Mouse (Mus musculus): ENCODE results near the gene Amigo2. TPM values are rescaled to one million over a fixed set of nuclear protein-coding genes. Genes with fewer than 3 reads are reported as not detected.
"Not testable (repeated sequence)": the region's sequence is repeated elsewhere in the genome, so short reads cannot be mapped to it uniquely, and the experiment has no call there.

Gene Amigo2
- total RNA-seq, 2 experiments from 2014 or later, result 2.8 to 3.1 TPM

GRCm38 (mm10) chr15:97216843-97217242, 30.2 kb downstream of the Amigo2 start:
- no peak for DNase-seq

- no peak for DNase-seq
These were observed 34.3 kb downstream of the Amigo2 start for GRCm38 (mm10) chr15:97212501-97213477.

DNA sequence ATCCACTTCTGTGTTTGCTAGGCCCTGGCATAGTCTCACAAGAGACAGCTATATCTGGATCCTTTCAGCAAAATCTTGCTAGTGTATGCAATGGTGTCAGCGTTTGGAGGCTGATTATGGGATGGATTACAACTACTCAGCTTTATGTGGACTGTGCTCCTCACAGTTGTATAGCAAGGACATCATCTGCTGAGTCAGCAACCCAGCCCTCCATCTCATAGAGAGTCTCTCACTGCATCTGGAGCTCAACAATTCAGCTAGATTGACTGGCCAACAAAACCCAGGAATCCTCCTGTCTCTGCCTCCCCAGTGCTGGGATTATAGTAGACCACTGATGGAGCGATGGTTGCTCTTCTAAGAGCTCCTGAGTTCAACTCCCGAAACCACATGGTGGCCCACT, 37.3 kb downstream of the Amigo2 start:
- DNase-seq, result not testable (repeated sequence)

GRCm38 (mm10) chr15:97206506-97206905, 40.6 kb downstream of the Amigo2 start:
- DNase-seq, result no peak

GRCm38 (mm10) chr15:97205776-97206175, 41.3 kb downstream of the Amigo2 start:
- no peak for DNase-seq

GRCm38 (mm10) chr15:97204889-97205288, 42.2 kb downstream of the Amigo2 start:
- DNase-seq, result no peak

GRCm38 (mm10) chr15:97196644-97197043, 50.4 kb downstream of the Amigo2 start:
- no peak for DNase-seq

DNA sequence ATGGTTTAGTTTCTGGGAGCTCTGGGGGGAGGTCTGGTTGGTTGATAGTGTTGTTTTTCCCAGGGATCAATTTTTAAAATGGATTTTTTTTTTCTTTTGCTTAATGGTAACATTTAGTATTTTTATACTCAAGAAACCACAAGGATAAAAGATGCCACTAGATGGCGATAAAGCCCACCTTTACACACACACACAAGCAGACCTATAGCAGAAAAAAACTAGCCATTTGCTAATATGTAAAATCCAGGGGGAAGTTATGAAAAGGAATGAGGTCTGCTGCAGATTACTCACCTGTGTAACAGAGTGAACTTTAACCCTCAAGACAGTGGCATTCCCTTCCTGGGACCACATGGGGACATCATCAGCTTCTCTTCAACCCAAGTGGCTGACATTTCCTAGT, 51.5 kb downstream of the Amigo2 start:
- DNase-seq, result no peak

Other genes starting within 250 kb of the Amigo2 start
- 100 to 1,000 TPM; 155 to 167 TPM for gene Slc38a4, start 191.3 kb downstream of the Amigo2 start, total RNA-seq (2021)
- gene Pced1b, start 180 bp downstream of the Amigo2 start, total RNA-seq (2021), result 1 to 10 TPM; 4.3 to 5.6 TPM

Measured in gastrocnemius, postnatal 10 days (tissue).